Mouse (Mus musculus) neural tube, embryonic 13.5 days (tissue): ENCODE data around the gene Drap1. TPM values are rescaled to one million over a fixed set of nuclear protein-coding genes. Genes with fewer than 3 reads are reported as not detected.
A peak's percentile ranks its signal among the peaks of the same experiment; 100 is the strongest.
"Not testable (repeated sequence)": the region's sequence is repeated elsewhere in the genome, so short reads cannot be mapped to it uniquely, and the experiment has no call there.

Source experiments
- ATAC-seq: fragments of 200-750 bp; cut with Nextera tagmentation; 2 replicates; pipeline ENCODE4 v1.8.0; 2017; ENCODE audit warnings: low read depth, mild to moderate bottlenecking, moderate TSS enrichment, moderate library complexity
- H3K27ac ChIP-seq: fragments of 300-500 bp; sonication (generic); replicated peaks from 2 replicates; pipeline ENCODE4 v1.5.1; 2015; ENCODE audit warnings: moderate library complexity, mild to moderate bottlenecking, inconsistent platforms
- H3K27me3 ChIP-seq: fragments of 300-500 bp; sonication (generic); 2 replicates; pipeline ENCODE4 v1.6.1; 2015; ENCODE audit warnings: mild to moderate bottlenecking, inconsistent platforms
- H3K36me3 ChIP-seq: fragments of 300-500 bp; sonication (generic); 2 replicates; pipeline ENCODE4 v1.6.1; 2015; ENCODE audit warnings: mild to moderate bottlenecking, inconsistent platforms
- H3K4me1 ChIP-seq: fragments of 300-500 bp; sonication (generic); replicated peaks from 2 replicates; pipeline ENCODE4 v1.6.1; 2015; ENCODE audit warnings: inconsistent platforms
- H3K4me2 ChIP-seq: fragments of 300-500 bp; sonication (generic); 2 replicates; pipeline ENCODE4 v1.6.1; 2015; ENCODE audit warnings: inconsistent platforms, mild to moderate bottlenecking, moderate library complexity
- H3K4me3 ChIP-seq: fragments of 300-500 bp; sonication (generic); 2 replicates; pipeline ENCODE4 v1.5.1; 2015; ENCODE audit warnings: mild to moderate bottlenecking, inconsistent platforms
- H3K9ac ChIP-seq: fragments of 300-500 bp; sonication (generic); 2 replicates; pipeline ENCODE4 v1.6.1; 2015; ENCODE audit warnings: moderate library complexity, mild to moderate bottlenecking, inconsistent platforms
- H3K9me3 ChIP-seq: fragments of 300-500 bp; sonication (generic); 2 replicates; pipeline ENCODE4 v1.6.1; 2016; ENCODE audit warnings: inconsistent platforms
- WGBS: fragments of 180-500 bp; shearing (Covaris S2); methylation state at CpG from one replicate; pipeline ENCODE4 v1.1.7; 2015; 5-methylcytosine and 5-hydroxymethylcytosine counted together
- polyA plus RNA-seq: library from polyadenylated mRNA; unstranded; fragments of >200 nt; fragmentation: Nextera tagmentation; extraction: Ambion mirVana; gene quantifications from 2 replicates; pipeline ENCODE4 v1.2.1, GENCODE M21; 2015

The Drap1 gene
- polyA plus RNA-seq, 1 experiment from 2014 or later: 318 TPM

DNA sequence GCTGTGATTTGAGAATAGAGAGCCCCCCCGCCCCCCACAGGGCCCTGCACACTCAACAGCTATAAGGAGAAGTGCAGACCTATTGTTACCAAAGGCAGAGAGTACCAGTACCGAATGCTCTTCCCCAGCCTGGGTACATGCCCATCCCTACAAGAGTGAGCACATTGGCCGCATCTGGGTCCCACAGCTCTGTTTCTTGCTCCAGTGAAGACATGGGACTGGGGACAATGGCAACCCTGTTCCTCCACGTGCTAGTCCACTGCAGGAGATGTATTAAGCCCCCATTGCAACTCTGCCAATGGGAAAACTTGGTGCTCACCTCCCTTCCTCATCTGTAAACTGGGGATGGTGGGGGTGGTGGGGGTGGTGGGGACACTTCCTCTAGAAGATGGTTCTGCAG, 10.9 kb downstream of the Drap1 start:
- H3K27ac ChIP-seq: no peak overlapping the region
- no peak overlapping the region for H3K4me2 ChIP-seq
- H3K4me3 ChIP-seq: no peak overlapping the region
- H3K36me3 ChIP-seq: no peaks in the 10 kb centered on the region
- H3K27me3 ChIP-seq: no peaks in the 10 kb centered on the region
- no peaks in the 10 kb centered on the region for H3K4me1 ChIP-seq
- ATAC-seq: no peak
- WGBS: 76% methylated on average over 4 of the region's 4 CpGs
- H3K9me3 ChIP-seq: no peaks in the 10 kb centered on the region
- H3K9ac ChIP-seq: no peak overlapping the region

DNA sequence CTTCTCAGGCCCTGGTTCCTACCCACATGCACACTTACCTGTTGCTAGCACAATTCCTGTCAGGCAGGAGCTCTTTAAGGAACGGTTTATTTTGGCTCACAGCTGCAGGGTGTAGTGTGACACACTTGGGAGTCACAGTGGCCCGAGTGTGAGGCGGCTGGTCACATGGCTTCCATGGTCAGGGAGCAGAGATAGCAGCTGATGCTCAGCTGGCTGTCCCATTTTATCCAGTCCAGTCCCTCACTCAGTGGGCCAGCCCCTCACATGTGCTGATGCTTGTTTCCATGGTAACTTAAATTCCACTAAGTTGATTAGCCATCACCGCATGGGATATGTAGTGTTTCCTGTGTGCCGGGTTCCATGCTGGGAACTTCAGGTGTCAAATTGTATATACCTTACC, 12.8 kb downstream of the Drap1 start:
- Histone ChIP-seq H3K9me3 (no peaks in the 10 kb centered on the region), H3K4me3 (no peak overlapping the region), H3K27ac (no peak overlapping the region), H3K27me3 (no peaks in the 10 kb centered on the region), H3K9ac (no peak overlapping the region), H3K36me3 (no peaks in the 10 kb centered on the region), H3K4me2 (no peak overlapping the region), H3K4me1 (peaks cover 14% of the 10 kb centered on the region)
- ATAC-seq: no peak
- 69% methylated on average over 5 of the region's 5 CpGs for WGBS

DNA sequence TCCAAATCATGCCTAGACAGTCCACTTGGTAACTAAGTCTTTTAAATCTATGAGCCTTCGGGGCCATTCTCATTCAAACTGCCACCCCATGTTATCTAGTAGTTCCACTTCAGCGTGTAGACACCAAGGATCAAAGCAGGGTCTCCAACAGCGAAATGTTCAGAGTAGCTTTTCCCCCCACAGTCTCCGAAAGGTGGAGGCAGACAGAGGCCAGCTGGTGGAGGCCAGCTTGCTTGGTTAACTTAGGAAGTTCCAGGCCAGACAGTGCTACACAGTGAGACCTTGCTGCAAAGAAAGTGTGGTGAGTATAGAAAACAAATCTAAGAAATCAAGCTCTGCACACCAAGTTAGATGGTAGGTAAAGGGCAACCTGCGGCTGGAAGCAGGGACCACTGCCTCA, 14.1 kb downstream of the Drap1 start:
- Histone ChIP-seq H3K27me3 (no peaks in the 10 kb centered on the region), H3K9ac (no peak overlapping the region), H3K4me2 (no peak overlapping the region), H3K27ac (no peak overlapping the region), H3K9me3 (no peaks in the 10 kb centered on the region), H3K36me3 (no peaks in the 10 kb centered on the region), H3K4me3 (no peak overlapping the region), H3K4me1 (peaks cover 18% of the 10 kb centered on the region)
- no peak for ATAC-seq
- 85% methylated on average over 5 of the region's 5 CpGs for WGBS

DNA sequence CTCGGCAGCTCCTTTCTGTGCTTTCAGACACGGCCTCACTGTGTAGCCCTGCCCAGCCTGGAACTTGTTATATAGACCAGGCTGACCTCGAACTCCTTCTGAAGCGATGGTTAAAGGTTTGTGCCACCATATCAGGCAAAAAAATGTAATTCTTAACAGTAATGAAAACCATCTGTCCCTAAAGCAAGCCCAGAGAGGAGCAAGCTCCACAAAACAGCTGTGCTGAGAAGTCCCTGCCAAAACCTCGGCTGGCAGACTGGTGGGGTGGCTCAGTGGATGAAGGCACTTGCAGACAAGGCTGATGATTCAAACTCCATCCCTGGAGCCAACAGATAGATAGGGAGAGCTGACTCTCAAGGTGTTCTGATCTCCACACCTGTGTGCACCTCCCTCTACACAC, 15.7 kb downstream of the Drap1 start:
- H3K36me3 ChIP-seq: no peaks in the 10 kb centered on the region
- H3K27ac ChIP-seq: no peak overlapping the region
- no peak overlapping the region for H3K4me3 ChIP-seq
- peaks cover 19% of the 10 kb centered on the region for H3K4me1 ChIP-seq
- H3K4me2 ChIP-seq: no peak overlapping the region
- no peaks in the 10 kb centered on the region for H3K27me3 ChIP-seq
- ATAC-seq: no peak
- no peaks in the 10 kb centered on the region for H3K9me3 ChIP-seq
- WGBS: 85% methylated on average over 5 of the region's 5 CpGs
- H3K9ac ChIP-seq: no peak overlapping the region

DNA sequence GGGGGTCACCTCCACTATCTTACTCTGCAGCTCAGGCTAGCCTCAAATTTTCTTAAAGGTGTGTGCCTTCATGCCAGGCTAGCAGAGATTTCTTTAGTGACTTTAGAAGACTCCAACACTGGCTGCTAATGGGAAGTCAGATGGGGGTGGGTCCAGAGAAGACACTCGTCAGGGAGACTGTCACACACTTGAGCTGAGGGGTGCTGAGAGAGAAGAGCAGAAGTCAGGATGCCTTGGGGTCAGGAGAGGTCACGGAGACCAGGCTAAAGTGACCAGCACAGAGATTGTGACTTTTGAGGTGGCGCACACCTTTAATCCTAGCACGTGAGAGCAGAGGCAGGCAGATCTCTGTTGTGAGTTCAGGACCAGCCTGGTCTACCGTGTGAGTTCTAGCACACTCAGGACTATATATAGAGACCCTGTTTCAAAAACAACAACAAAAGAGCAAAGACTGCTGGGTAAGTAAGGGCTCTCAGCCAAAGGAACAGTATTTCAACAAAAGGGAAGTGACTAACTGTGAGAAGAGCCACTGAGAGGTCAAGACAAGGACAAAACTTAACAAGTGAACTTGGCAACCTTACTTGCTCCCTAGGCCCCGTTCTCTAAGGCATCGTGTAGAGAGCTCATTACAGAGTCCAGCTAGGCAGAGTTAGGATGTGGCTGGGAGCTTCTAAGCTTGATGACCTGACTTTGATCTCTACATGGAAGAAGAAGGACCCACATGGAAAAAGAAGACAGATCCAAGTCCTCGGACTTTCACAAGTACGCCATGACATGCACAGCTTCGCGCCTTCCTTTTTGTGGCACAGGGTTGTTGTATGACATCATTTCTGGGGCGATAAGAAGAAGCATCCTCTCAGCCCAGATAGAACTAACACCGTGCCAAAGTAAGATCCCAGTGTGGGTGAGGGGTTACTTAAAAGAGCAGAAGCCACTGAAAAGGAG, 16.4 kb downstream of the Drap1 start:
- Histone ChIP-seq H3K4me3 (0 out of 2 replicates have a peak overlapping the region, but pooled peaks have one; percentile 59), H3K9me3 (no peaks in the 10 kb centered on the region), H3K4me2 (peak overlapping the region; percentile 76), H3K27me3 (no peaks in the 10 kb centered on the region), H3K36me3 (no peaks in the 10 kb centered on the region), H3K9ac (no peak overlapping the region), H3K4me1 (peaks cover 19% of the 10 kb centered on the region), H3K27ac (0 out of 2 replicates have a peak overlapping the region, but pooled peaks have one; percentile 1)
- ATAC-seq: no peak
- 88% methylated on average over 13 of the region's 13 CpGs for WGBS

DNA sequence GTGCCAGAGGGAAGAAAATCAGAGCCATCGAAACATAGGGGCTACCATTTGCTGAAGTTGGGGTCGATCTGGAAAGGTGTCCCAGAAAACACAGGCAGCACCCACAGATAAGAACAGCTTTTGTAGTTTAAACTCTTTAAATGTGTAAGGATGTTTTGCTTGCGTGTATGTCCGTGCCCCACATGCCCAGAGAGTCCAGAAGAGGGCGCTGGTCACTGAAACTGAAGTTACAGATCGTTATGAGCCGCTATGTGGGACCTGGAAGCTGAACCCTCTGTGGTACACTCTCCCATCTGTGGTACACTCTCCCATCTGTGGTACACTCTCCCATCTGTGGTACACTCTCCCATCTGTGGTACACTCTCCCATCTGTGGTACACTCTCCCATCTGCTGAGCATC, 17.6 kb downstream of the Drap1 start:
- Histone ChIP-seq H3K9me3 (no peaks in the 10 kb centered on the region), H3K36me3 (no peaks in the 10 kb centered on the region), H3K4me1 (peaks cover 19% of the 10 kb centered on the region), H3K9ac (peak overlapping the region; percentile 83), H3K4me3 (peak overlapping the region; percentile 59), H3K27me3 (no peaks in the 10 kb centered on the region), H3K27ac (peak overlapping the region; percentile 91), H3K4me2 (peak overlapping the region; percentile 76)
- 22% methylated on average over 7 of the region's 7 CpGs for WGBS
- ATAC-seq: peak; percentile 64

DNA sequence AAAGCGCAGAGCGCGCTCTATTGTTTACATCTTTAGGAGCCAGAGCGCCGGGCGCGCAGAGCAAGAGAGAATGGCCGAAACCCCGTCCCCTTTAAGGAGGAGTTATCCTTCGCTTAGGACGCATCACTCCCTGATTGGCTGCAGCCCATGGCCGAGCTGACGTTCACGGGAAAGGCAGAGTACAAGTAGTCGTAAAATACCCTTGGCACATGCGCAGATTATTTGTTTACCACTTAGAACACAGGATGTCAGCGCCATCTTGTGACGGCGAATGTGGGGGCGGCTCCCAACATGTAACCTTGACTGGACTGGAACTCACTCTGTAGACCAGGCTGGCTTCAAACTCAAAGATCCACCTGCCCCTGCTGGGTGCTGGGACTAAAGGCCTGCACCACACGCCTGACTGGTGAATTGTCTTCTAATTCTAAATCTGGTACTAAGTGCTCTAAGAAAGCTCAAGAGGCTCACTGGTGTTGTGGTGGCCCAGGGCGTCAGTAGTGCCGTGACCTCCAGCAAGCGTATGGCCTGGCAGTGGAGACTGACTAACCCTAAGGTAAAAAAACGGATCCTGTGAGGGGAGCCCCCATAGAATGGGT, 18.1 kb downstream of the Drap1 start:
- Histone ChIP-seq H3K9ac (peak overlapping the region; percentile 83), H3K4me1 (peaks cover 19% of the 10 kb centered on the region), H3K27ac (peak overlapping the region; percentile 91), H3K4me3 (peak overlapping the region; percentile 59), H3K4me2 (peak overlapping the region; percentile 76)
- not testable (repeated sequence) for H3K9me3 ChIP-seq, H3K36me3 ChIP-seq, H3K27me3 ChIP-seq
- 13% methylated on average over 24 of the region's 25 CpGs for WGBS
- ATAC-seq: peak; percentile 91

DNA sequence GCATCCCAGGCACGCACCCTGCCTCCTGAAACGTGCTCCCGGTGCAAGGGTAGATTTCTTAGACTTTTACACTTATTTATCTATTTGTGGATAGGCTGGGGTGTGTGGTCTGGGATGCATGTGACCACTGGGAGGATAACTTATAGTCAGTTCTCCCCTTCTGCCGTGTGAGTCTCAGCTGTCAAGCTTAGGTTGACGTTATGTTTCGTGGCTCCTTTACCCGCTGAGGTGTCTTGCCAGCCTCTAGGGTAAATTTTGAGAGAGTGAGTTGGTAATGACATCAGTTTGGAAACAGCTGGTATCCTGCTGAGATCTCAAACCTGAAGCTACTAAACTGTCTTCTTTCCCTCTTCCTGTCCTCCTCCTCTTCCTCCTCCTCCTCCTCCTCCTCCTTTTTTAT, 18.9 kb downstream of the Drap1 start:
- Histone ChIP-seq H3K27me3 (no peaks in the 10 kb centered on the region), H3K9ac (peak overlapping the region; percentile 59), H3K9me3 (no peaks in the 10 kb centered on the region), H3K4me1 (peaks cover 19% of the 10 kb centered on the region), H3K36me3 (no peaks in the 10 kb centered on the region), H3K4me3 (peak overlapping the region; percentile 35), H3K4me2 (peak overlapping the region; percentile 60), H3K27ac (peak overlapping the region; percentile 57)
- whole genome bisulfite sequencing: 27% methylated on average over 7 of the region's 7 CpGs
- ATAC-seq: no peak

DNA sequence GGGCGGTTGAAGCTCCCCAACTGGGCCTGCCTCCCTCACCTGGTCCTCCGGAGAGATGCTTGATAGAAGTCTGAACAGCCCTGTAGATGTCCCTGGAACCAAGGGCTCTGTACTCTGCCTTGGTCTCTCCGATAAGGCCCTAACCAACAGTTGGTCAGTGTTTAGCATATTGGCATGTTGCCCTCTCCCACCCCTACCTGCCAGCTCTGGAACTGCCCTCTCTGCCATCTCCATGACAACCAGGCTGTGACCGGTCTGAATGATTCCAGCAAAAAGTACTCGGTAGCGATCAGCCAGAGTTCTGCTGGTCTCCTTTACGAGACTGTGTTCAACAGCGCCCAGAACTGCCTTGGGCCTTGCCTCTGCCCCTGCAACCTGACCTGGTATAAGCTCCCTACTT, 22.5 kb downstream of the Drap1 start, which contains the start of gene Tsga10ip:
Tsga10ip (minus strand) TSS at position 234 of the 400 bp plus-strand sequence.
- H3K27ac ChIP-seq: no peak within 1 kb of the TSS
- H3K4me1 ChIP-seq: peaks cover 6% of the 10 kb centered on the region
- H3K9ac ChIP-seq: no peak within 1 kb of the TSS
- WGBS: 73% methylated on average over 8 of the region's 8 CpGs
- H3K9me3 ChIP-seq: no peaks in the 10 kb centered on the region
- no peaks in the 10 kb centered on the region for H3K27me3 ChIP-seq
- H3K36me3 ChIP-seq: no peaks in the 10 kb centered on the region
- no peak for ATAC-seq
- no peak within 1 kb of the TSS for H3K4me3 ChIP-seq
- H3K4me2 ChIP-seq: no peak within 1 kb of the TSS

DNA sequence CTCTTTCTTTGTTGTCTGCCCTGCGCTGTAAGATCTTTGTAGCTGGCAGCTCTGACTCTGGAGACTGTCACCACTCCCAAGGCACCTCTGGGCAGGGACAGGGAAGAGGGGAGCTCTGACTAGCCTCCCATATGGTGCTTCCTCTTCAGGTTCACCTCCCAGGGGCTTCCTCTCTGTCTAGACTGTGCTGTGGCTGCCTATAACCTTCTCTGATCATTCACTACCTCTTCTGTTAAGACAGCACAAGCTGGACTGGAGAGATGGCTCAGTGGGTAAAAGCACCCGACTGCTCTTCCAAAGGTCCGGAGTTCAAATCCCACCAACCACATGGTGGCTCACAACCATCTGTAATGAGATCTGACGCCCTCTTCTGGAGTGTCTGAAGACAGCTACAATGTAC, 23.7 kb downstream of the Drap1 start:
- not testable (repeated sequence) for H3K27me3 ChIP-seq, H3K4me1 ChIP-seq, H3K27ac ChIP-seq, H3K36me3 ChIP-seq, ATAC-seq, H3K9me3 ChIP-seq, H3K4me2 ChIP-seq, H3K4me3 ChIP-seq
- 0 out of 2 replicates have a peak overlapping the region, but pooled peaks have one; percentile 2 for H3K9ac ChIP-seq
- WGBS: 78% methylated on average over 4 of the region's 4 CpGs

DNA sequence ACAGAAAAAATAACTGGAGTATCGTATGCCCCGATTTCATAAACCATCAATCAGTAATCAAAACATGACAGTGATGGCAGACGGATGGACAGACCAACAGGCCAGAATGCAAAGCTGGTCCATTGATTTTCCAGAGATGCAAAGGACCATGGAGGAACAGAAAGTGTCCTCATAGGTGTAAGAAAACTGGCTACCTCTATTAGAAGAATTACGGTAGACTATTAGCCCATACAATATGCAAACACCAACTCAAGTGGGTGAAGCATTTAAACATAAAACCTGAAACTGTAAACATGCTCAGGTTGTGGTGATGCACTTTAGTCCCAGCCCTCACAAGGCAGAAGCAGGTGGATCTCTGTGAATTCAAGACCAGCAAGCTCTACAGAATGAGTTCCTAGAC, 29.4 kb downstream of the Drap1 start:
- no peak overlapping the region for H3K4me2 ChIP-seq
- WGBS: 66% methylated on average over 4 of the region's 4 CpGs
- no peak for ATAC-seq

DNA sequence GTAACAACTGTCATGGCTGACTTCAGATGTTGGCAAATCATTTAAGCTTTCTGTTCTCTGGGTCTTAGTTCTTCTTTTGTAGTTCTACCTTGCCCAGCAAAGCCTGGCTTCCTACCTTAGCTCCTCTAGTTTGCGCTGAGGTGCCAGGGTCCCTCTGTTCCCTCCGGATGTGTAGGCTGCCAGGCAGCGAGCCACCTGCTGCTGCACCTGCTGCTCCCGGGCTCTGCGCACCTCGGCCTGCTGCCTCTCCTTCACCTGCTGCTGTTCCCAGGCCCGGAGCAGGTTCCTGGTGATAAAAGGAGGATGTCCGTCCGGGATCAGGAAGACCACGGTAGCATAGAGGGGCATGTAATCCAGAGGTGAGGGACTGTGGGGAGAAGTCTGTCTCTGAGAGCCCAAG, 30.6 kb downstream of the Drap1 start:
- no peak overlapping the region for H3K9ac ChIP-seq
- peaks cover 16% of the 10 kb centered on the region for H3K4me1 ChIP-seq
- no peaks in the 10 kb centered on the region for H3K27me3 ChIP-seq
- H3K4me2 ChIP-seq: no peak overlapping the region
- H3K4me3 ChIP-seq: no peak overlapping the region
- WGBS: 60% methylated on average over 10 of the region's 10 CpGs
- no peak overlapping the region for H3K27ac ChIP-seq
- ATAC-seq: no peak
- no peaks in the 10 kb centered on the region for H3K36me3 ChIP-seq
- H3K9me3 ChIP-seq: no peaks in the 10 kb centered on the region

More for the DNA sequence above, 29.4 kb downstream of the Drap1 start:
- Histone ChIP-seq H3K4me1 (peaks cover 4% of the 10 kb centered on the region), H3K36me3 (no peaks in the 10 kb centered on the region), H3K4me3 (no peak overlapping the region), H3K27ac (no peak overlapping the region), H3K27me3 (no peaks in the 10 kb centered on the region), H3K9me3 (no peaks in the 10 kb centered on the region), H3K9ac (no peak overlapping the region)
